In genomic region chrX:140863431-140863830, GRCm38 (mm10) we compare ENCODE assay signal across 38 mouse cellular contexts. TPM values are rescaled to one million over a fixed set of nuclear protein-coding genes. Genes with fewer than 3 reads are reported as not detected.
"Had no signal": no experiment of that assay in that cellular context is flagged by ENCODE, and none has a peak within 500 bp of the region (broad histone marks: within the 10 kb centered on the region; RNA-seq: fewer than 3 reads in every experiment).

No protein-coding gene starts in this region.

- H3K27ac ChIP-seq: embryonic facial prominence, embryonic 10.5 days; embryonic facial prominence, embryonic 12.5 days; embryonic facial prominence, embryonic 13.5 days; embryonic facial prominence, embryonic 15.5 days; forebrain, embryonic 10.5 days; forebrain, embryonic 12.5 days; forebrain, embryonic 13.5 days; forebrain, embryonic 15.5 days; heart, adult 2 months; heart, embryonic 10.5 days had no signal

- DNase-seq: cerebellum, adult 8-10 months; cerebellum, adult 9-10 months; cerebellum, adult 9-11 months; cerebellum, postnatal 10 days; cerebellum, postnatal 14 days; cerebellum, postnatal 25 days; cerebellum, postnatal 36 days; embryo, embryonic 11 days; forebrain, postnatal 0 days; gastrocnemius, postnatal 10 days; gastrocnemius, postnatal 14 days; gastrocnemius, postnatal 25 days; gastrocnemius, postnatal 36 days; heart, adult 11 months; heart, adult 18-20 months; heart, adult 2 months had no signal

- ATAC-seq: forebrain, embryonic 13.5 days; forebrain, embryonic 14.5 days; forebrain, embryonic 15.5 days; forebrain, embryonic 16.5 days; forebrain, postnatal 0 days had no signal

- H3K4me3 ChIP-seq: embryonic facial prominence, embryonic 10.5 days; embryonic facial prominence, embryonic 12.5 days; embryonic facial prominence, embryonic 13.5 days; embryonic facial prominence, embryonic 15.5 days; erythroblast, embryonic 14.5 days; forebrain, embryonic 10.5 days; forebrain, embryonic 12.5 days; forebrain, embryonic 13.5 days; forebrain, embryonic 15.5 days; heart, adult 2 months; heart, embryonic 10.5 days; heart, embryonic 12.5 days had no signal

RNA-seq across cellular contexts. Expression of gene Vsig1, which starts 44.0 kb away (rescaled TPM):
- total RNA-seq: forebrain, postnatal 0 days; gastrocnemius, adult 18-20 months; gastrocnemius, adult 8-10 months; gastrocnemius, postnatal 14 days; gastrocnemius, postnatal 25 days; gastrocnemius, postnatal 36 days; gastrocnemius, postnatal 4 days; heart, adult 18-20 months; heart, adult 2 months had no signal
- polyA plus RNA-seq: cortical plate, adult 2 months; embryonic facial prominence, embryonic 10.5 days; embryonic facial prominence, embryonic 12.5 days; embryonic facial prominence, embryonic 13.5 days; erythroblast, embryonic 14.5 days; forebrain, embryonic 10.5 days; forebrain, embryonic 11.5 days; forebrain, embryonic 12.5 days; forebrain, embryonic 13.5 days; forebrain, embryonic 14.5 days; forebrain, embryonic 15.5 days; forebrain, embryonic 16.5 days; heart, embryonic 10.5 days; heart, embryonic 11.5 days; heart, embryonic 12.5 days had no signal

RNA-seq across cellular contexts. Expression of gene Tex13b, which starts 50.2 kb away (rescaled TPM):
- total RNA-seq: forebrain, postnatal 0 days; gastrocnemius, adult 18-20 months; gastrocnemius, adult 8-10 months; gastrocnemius, postnatal 10 days; gastrocnemius, postnatal 14 days; gastrocnemius, postnatal 25 days; gastrocnemius, postnatal 36 days; gastrocnemius, postnatal 4 days; heart, adult 18-20 months; heart, adult 2 months had no signal
- polyA plus RNA-seq: cortical plate, adult 2 months; embryonic facial prominence, embryonic 10.5 days; embryonic facial prominence, embryonic 11.5 days; embryonic facial prominence, embryonic 12.5 days; embryonic facial prominence, embryonic 14.5 days; erythroblast, embryonic 14.5 days; forebrain, embryonic 10.5 days; forebrain, embryonic 11.5 days; forebrain, embryonic 12.5 days; forebrain, embryonic 13.5 days; forebrain, embryonic 14.5 days; forebrain, embryonic 15.5 days; forebrain, embryonic 16.5 days; forebrain, postnatal 0 days; gonadal fat pad, adult 2 months; heart, adult 2 months; heart, embryonic 10.5 days; heart, embryonic 11.5 days; heart, embryonic 12.5 days had no signal
